Mouse (Mus musculus): ENCODE measurements around the gene Cd36. TPM values are rescaled to one million over a fixed set of nuclear protein-coding genes. Genes with fewer than 3 reads are reported as not detected.

The Cd36 gene
- total RNA-seq, 4 experiments from 2014 or later = 1,805 to 2,010 (median 1,953) TPM

DNA sequence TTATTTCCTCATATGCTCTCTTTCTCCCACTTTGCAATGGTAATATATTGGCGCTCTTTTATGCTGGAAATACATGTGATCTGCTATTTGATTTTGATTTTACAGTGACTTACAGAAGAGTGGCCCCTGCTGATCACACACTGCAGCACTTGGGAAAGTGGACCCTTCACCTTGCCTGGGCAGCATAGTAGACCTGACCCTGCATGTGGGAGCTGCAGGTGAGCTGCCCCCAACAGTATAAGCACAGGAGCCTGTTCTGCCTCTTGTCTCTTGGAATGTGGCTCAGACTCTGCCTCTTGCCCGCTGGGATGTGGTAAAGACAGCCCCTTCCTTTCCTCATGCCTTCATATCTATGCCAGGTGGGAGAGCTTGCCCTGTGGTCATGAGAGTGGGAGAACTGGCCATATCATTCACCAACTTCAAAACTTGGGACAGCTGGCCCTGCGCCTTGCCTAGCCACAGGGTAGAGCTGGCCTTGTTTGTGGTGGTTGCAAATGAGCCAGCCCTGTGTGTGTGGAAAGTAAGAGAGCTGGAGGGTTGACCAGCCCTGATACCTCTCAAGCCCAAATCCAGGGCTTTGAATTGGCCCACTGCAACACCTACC, 81.7 kb downstream of the Cd36 start:
- no peak for DNase-seq (ENCODE audit: low spot score)

GRCm38 (mm10) chr5:17776571-17776970, 112.0 kb downstream of the Cd36 start:
- DNase-seq (ENCODE audit: low spot score) = no peak

DNA sequence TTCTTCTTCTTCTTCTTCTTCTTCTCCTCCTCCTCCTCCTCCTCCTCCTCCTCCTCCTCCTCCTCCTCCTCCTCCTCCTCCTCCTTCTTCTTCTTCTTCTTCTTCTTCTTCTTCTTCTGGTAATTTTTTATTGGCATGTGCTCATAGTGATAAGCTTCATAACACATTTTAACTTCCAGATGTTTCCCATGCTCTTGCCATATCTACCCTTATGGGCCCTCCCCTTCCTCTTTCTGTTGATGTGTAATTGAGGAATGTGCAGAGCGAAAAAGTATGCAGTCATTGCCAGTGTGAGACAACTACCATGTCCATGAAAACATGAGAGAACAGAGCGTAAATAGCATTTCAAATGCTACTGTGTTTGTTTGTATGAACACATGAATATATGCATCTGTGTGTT, 118.3 kb downstream of the Cd36 start:
- DNase-seq (ENCODE audit: low spot score) = no peak

DNA sequence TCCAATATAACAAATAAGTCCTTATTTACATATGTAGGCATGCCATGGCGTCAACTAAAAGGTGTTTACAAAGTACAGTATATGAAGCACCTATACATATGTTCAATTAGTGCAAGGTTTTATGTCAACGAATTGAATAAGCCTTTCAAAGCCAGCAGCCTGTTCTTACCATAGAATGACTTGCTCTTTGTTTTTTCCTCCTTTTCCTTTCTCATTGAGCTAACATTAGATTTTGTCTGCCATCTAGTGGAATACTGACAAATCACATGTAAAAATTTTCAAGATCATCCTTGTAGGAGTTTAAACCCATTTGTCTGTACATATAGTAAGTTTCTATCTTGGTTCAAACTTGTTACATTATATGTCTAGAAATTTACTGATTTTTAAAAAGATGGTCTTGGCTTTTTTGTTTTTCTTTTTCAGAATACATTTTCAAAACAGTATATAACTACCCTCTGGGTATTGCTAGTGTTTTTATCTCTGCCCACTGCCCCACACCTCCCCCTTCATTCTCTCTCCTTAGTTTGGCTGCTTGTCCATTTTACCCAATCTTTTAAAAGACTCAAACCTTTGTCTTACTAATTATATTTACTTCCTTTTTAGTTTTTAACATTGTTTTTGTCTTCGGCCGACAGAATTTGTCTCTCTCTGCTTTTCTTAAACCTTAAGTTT, 122.5 kb downstream of the Cd36 start:
- peak; percentile 30 for DNase-seq (ENCODE audit: low spot score)

- DNase-seq (ENCODE audit: low spot score) = no peak
Measured at GRCm38 (mm10) chr5:17753471-17754005, 135.1 kb downstream of the Cd36 start.

GRCm38 (mm10) chr5:17748293-17748692, 140.3 kb downstream of the Cd36 start:
- no peak for DNase-seq (ENCODE audit: low spot score)

GRCm38 (mm10) chr5:17747143-17747542, 141.5 kb downstream of the Cd36 start:
- DNase-seq (ENCODE audit: low spot score) = no peak

GRCm38 (mm10) chr5:17746520-17746919, 142.1 kb downstream of the Cd36 start:
- no peak for DNase-seq (ENCODE audit: low spot score)

GRCm38 (mm10) chr5:17739805-17740204, 148.8 kb downstream of the Cd36 start:
- no peak for DNase-seq (ENCODE audit: low spot score)

Other genes starting within 250 kb of the Cd36 start
- gene Gnat3, start 73.7 kb upstream of the Cd36 start, total RNA-seq (2022) = under 1 TPM; 0.44 to 0.66 (median 0.53) TPM

All from heart, adult 8-10 months (tissue).